Mouse (Mus musculus): ENCODE results near the gene Frem2.

Gene Frem2

GRCm38 (mm10) chr3:53620978-53621377 is 36.2 kb downstream of the Frem2 start:
- no peak for DNase-seq (ENCODE audit: low read depth in 1 of 2, low spot score in 2 of 2)

- DNase-seq (ENCODE audit: low read depth in 1 of 2, low spot score in 2 of 2) = no peak
These were observed 36.8 kb downstream of the Frem2 start for GRCm38 (mm10) chr3:53620355-53620754.

DNA sequence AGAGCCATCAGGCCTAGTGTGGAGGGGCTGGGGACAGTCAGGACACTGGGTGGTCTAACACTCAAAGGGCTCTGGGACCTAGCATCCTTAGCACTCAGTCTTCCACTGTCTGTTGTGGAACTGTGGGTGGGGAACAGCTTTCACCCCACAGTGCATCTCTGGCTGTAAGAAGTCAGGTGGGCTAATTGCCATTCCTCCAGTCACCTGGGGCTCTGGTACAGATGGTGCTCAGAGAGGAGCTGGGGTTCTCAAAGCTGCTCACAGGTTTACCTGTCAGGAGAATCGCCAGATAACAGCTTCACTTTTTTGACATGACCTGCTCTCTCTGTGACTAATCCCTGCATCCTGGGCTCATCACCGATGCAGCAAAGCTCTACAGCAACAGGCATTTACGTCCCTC is 46.0 kb downstream of the Frem2 start:
- DNase-seq (ENCODE audit: low read depth in 1 of 2, low spot score in 2 of 2) = no peak

DNA sequence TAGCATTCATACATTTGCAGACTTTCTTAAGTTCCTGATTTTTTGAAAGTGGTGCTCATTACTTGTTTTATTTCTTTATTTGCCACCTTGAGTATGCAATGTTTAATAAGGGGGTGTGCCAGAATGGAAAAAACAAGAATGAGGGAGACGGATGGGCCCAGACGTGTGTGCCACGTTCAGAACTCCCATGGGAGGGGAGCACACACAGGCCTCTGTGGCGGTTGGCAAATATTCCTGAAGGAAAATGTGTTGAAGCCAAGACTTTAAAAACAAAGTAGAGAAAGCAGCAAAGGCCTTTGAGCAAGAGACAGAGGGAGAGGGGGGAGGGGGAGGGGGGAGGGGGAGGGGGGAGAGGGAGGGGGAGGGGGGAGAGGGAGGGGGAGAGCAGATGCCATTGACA is 47.3 kb downstream of the Frem2 start:
- DNase-seq (ENCODE audit: low read depth in 1 of 2, low spot score in 2 of 2) = no peak

DNA sequence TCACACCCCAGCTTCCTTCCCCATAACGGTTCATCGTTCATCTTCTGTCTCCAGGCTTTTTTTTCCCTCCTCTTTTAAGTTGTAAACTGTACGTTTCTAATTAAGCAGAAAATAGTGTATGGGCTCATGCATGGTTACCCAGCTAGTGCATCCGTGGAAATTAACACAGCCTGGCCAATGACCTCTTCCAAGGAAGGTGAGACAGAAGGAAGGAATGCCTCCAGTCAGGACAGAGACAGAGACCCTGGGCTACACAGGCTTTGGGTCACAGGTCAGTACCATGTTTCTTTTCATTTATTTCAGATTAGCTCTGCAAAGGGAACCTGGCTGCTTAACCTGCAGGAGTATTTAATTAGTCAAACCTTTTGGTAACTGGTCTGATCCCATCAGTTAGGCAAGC is 57.0 kb downstream of the Frem2 start:
- DNase-seq (ENCODE audit: low read depth in 1 of 2, low spot score in 2 of 2) = no peak

- DNase-seq (ENCODE audit: low read depth in 1 of 2, low spot score in 2 of 2) = no peak
These were observed 57.8 kb downstream of the Frem2 start for GRCm38 (mm10) chr3:53599315-53599714.

GRCm38 (mm10) chr3:53598153-53598800 is 58.9 kb downstream of the Frem2 start:
- no peak for DNase-seq (ENCODE audit: low read depth in 1 of 2, low spot score in 2 of 2)

DNA sequence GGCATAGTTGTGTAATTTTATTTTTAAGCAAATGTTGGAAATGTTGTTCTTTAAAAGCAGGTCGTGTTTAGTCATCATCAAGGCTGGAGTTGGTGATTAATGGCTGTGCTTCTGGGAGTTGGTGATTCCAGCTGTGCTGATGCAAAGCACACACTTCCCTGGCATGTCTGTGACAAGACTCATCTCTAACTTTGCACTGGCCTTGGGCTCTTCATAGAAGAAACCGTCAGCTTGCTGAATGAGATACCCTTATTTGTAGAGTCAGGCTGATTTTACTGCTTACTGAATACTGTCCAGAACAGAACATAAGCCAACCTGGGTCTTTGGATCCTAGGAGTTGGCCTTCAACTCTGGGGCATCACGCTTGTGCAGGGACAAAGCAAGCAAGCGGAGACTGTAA is 62.7 kb downstream of the Frem2 start:
- no peak for DNase-seq (ENCODE audit: low read depth in 1 of 2, low spot score in 2 of 2)

DNA sequence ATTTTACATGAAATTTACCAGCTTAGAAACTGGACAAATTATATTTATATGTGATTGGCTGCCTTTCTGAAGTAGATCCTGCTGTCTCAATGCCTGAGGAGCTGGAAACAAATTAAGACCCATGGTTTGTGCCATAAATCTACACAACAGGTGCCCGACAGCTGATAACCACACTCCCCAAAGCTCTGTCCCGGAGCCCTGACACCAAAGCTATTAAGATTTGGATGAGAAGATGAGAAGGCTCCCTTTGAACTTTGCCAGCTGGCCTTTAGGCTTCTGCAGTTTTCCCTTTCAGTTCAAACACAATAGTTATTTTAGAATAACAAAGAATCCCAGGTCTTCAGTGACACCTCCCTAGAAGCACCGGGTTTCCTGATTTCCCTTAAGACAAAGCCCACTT is 63.4 kb downstream of the Frem2 start:
- DNase-seq (ENCODE audit: low read depth in 1 of 2, low spot score in 2 of 2) = no peak

- DNase-seq (ENCODE audit: low read depth in 1 of 2, low spot score in 2 of 2) = no peak
These were observed 65.1 kb downstream of the Frem2 start for GRCm38 (mm10) chr3:53592036-53592435.

- DNase-seq (ENCODE audit: low read depth in 1 of 2, low spot score in 2 of 2) = no peak
These were observed 67.0 kb downstream of the Frem2 start for GRCm38 (mm10) chr3:53590139-53590621.

DNA sequence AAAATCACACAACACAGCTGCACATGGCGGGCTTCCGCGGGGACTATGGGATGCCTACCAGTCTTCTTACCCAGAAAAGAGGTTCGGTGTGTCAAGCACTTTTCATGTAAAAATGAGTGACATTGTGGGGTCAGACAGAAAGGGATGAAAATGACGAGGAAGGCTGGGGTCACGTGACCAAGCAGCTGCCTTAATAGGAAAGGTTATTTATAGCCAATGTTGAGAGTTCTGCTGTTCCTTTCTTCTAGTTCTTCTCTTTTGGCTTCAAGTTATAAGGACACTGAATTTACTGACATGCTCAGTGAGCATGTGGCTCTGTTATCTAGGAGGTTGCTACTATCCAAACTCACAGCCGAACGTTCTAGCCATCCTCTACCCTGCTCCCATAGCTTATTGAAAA is 73.9 kb downstream of the Frem2 start:
- DNase-seq (ENCODE audit: low read depth in 1 of 2, low spot score in 2 of 2) = no peak

DNA sequence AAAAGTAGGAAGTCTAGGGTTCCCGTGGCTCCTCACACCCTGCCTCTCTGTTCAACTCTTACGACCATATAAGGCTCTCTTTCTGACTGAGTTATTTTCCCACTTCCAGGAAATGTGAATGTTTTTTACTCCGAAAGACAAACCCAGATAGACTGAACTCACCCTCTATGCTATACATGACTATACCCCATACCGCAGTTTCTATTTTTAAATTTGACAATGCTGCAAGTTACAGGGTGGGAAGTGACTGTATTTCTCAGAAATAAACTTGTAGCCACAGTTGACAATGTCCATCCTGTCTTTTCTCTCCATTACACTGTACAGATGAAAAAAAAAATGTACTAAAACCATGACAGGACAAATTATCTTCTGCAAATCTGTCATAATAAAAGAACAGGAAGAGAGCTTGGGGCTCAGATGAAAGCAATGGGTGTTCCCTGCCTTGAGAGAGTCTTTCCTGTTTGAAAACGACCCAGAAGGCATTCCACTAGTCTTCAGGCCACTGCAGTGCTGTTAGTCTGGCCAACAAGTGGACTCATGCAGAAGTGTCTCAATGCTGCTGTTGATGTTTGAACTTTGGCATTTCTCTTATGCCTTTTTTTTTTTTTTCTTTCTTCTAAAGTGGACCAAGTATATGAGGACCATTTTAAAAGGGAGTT is 76.4 kb downstream of the Frem2 start:
- DNase-seq (ENCODE audit: low read depth in 1 of 2, low spot score in 2 of 2) = no peak

DNA sequence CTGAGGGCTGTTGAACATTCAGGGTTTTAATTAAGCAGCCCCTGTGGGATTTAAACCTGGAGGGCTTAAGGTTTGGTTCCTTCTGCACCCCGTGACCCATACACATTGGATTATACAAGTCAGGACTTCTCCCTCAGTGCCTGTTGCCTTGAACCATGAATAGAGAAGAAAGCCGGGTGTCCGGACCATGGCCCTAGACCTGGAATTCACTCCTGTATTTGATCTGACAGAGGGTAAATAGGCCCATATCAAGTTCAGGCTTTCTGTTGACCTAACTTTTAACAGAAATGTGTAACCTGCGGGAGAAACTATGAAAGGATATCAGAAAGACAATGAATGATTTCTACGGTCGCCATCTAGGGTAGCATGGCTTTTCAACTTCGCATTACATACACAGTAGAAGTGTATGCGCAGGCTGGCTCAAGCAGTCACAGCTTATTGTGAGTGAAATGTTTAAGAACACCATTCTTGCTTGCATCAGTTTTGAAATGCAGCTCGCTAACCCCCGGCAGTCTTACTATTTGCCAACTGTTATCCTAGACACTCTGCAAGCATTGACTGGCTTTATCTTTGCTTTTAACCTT is 77.9 kb downstream of the Frem2 start:
- DNase-seq (ENCODE audit: low read depth in 1 of 2, low spot score in 2 of 2) = no peak

- DNase-seq (ENCODE audit: low read depth in 1 of 2, low spot score in 2 of 2) = no peak
These were observed 80.6 kb downstream of the Frem2 start for GRCm38 (mm10) chr3:53576320-53577116.

- no peak for DNase-seq (ENCODE audit: low read depth in 1 of 2, low spot score in 2 of 2)
These were observed 83.0 kb downstream of the Frem2 start for GRCm38 (mm10) chr3:53574123-53574522.

DNA sequence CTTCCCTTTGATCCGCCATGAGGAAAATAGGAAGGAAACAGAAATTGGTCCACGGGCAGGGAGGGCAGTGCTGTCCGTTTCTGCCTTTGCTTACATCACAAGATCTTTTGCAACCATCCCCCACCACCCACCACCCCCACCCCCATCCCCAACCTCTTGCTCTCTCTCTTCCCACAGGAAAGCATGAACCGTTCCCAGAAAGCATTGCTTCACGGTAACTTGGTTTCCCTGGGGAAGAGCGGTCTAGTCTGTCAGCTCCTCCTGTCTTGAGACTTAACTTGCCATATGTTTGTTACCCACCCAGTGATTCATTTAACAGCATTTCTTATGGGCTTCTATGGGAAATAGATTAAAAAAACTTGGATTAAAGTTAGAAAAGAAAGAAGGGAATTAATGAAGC is 85.5 kb downstream of the Frem2 start:
- no peak for DNase-seq (ENCODE audit: low read depth in 1 of 2, low spot score in 2 of 2)

GRCm38 (mm10) chr3:53564521-53564920 is 92.6 kb downstream of the Frem2 start:
- DNase-seq (ENCODE audit: low read depth in 1 of 2, low spot score in 2 of 2) = no peak

- DNase-seq (ENCODE audit: low read depth in 1 of 2, low spot score in 2 of 2) = no peak
These were observed 93.4 kb downstream of the Frem2 start for GRCm38 (mm10) chr3:53563746-53564145.

DNA sequence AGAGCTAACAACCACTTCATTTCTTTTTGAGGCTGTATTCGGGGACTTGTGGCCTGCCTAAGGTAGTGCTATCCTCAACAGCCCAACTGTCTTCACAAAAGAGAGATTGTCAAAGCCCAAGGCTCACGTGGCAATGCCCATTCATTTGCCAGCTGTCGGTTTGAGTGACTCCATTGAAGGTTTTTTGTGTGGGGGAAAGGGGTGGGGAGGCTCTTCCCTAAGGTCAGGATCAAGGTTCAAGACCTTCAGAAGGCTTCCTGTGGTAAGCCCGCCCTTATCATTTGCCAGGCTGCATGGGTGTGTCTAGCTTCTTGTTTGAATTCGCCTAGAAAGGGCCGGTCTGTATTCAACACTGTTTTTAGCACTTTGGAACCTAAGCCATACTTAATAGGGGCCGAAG is 95.3 kb downstream of the Frem2 start:
- no peak for DNase-seq (ENCODE audit: low read depth in 1 of 2, low spot score in 2 of 2)

- DNase-seq (ENCODE audit: low read depth in 1 of 2, low spot score in 2 of 2) = no peak
These were observed 98.1 kb downstream of the Frem2 start for GRCm38 (mm10) chr3:53559056-53559455.

DNA sequence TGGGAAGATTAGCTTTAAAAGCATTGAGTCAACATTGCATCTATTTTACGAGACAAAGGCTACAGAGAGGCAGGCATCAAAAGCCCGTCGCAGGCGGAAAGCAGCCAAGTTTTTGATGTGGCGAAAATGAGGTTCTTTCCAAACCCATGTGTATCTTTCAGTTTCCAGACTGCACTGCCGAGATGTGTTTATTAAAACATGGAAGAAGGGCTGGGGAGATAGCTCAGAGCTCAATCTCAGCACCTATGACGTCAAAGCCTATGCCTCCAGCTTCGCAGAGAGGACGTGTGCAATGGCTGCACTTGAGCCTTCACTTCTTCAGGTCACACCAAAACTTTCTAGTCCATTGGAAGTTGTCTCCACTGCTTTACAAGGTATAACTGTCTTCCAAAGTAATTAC is 98.9 kb downstream of the Frem2 start:
- no peak for DNase-seq (ENCODE audit: low read depth in 1 of 2, low spot score in 2 of 2)
